Mouse (Mus musculus): Measurements from ENCODE around the gene Arhgef15. TPM values are rescaled to one million over a fixed set of nuclear protein-coding genes. Genes with fewer than 3 reads are reported as not detected.

Arhgef15 gene
- polyA plus RNA-seq, 1 experiment from 2014 or later: 13.1 TPM

GRCm38 (mm10) chr11:68914566-68914965 lies 42.7 kb downstream of the Arhgef15 start:
- no peak for ATAC-seq (replicated peaks; ENCODE audit: extremely low read depth, insufficient read depth, low FRiP score)
- Histone ChIP-seq H3K27ac (ENCODE audit: low read length) (no peak overlapping the region), H3K4me2 (ENCODE audit: low read depth, low read length) (no peak overlapping the region), H3K4me1 (ENCODE audit: control insufficient read depth, insufficient read depth, low read length) (no peaks in the 10 kb centered on the region), H3K27me3 (ENCODE audit: control insufficient read depth, insufficient read depth, low read length) (no peaks in the 10 kb centered on the region), H3K36me3 (ENCODE audit: control insufficient read depth, insufficient read depth) (no peaks in the 10 kb centered on the region), H3K9ac (ENCODE audit: low read length) (no peak overlapping the region), H3K9me3 (replicated peaks; ENCODE audit: control insufficient read depth, low read length) (no peaks in the 10 kb centered on the region), H3K4me3 (ENCODE audit: low read length) (no peak overlapping the region)
- WGBS: 87% methylated on average over 4 of the region's 4 CpGs

GRCm38 (mm10) chr11:68911531-68912177 lies 45.6 kb downstream of the Arhgef15 start:
- Histone ChIP-seq H3K27ac (ENCODE audit: low read length) (peak overlapping the region; percentile 69), H3K9ac (ENCODE audit: low read length) (no peak overlapping the region), H3K9me3 (replicated peaks; ENCODE audit: control insufficient read depth, low read length) (no peaks in the 10 kb centered on the region), H3K4me3 (ENCODE audit: low read length) (no peak overlapping the region), H3K4me2 (ENCODE audit: low read depth, low read length) (peak overlapping the region; percentile 23), H3K27me3 (ENCODE audit: control insufficient read depth, insufficient read depth, low read length) (no peaks in the 10 kb centered on the region), H3K4me1 (ENCODE audit: control insufficient read depth, insufficient read depth, low read length) (peaks cover 9% of the 10 kb centered on the region), H3K36me3 (ENCODE audit: control insufficient read depth, insufficient read depth) (no peaks in the 10 kb centered on the region)
- WGBS: 46% methylated on average over 14 of the region's 14 CpGs
- ATAC-seq (replicated peaks; ENCODE audit: extremely low read depth, insufficient read depth, low FRiP score): 0 out of 2 replicates have a peak, but pooled peaks have one; percentile 41

DNA sequence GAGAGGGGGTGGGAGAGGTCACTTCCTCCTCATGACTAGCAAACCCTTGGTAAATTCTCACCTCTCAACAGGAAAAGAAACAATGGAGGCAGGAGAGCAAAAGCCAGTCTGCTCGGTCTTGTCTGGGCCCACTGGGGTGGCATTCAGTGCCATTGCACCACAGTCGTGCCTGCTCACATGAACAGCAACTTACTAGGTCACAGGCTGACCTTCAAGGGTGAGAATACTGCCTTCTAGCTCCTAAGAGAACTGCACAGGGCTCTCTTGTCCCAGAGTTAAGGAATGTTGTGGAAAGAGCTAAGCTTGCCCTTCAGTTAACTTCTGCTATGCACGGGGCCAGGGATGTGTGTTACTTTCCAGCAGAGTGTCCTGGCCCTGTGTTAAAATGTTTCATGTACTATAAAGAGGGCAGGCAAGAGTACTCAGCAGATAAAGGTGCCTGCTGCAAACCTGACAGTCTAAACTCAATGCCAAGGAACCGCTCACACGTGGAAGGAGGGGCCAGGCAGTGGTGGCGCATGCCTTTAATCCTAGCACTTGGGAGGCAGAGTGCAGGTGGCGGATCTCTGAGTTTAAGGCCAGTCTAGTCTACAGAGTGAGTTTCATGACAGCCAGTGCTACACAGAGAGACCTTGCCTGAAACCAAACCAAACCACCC lies 48.3 kb downstream of the Arhgef15 start:
- Histone ChIP-seq H3K4me2 (ENCODE audit: low read depth, low read length) (no peak overlapping the region; the same call in 1 of the 2 replicates), H3K4me3 (ENCODE audit: low read length) (no peak overlapping the region), H3K9me3 (replicated peaks; ENCODE audit: control insufficient read depth, low read length) (no peaks in the 10 kb centered on the region), H3K4me1 (ENCODE audit: control insufficient read depth, insufficient read depth, low read length) (peaks cover 9% of the 10 kb centered on the region), H3K9ac (ENCODE audit: low read length) (peak overlapping the region; percentile 51), H3K27ac (ENCODE audit: low read length) (peak overlapping the region; percentile 76), H3K27me3 (ENCODE audit: control insufficient read depth, insufficient read depth, low read length) (no peaks in the 10 kb centered on the region), H3K36me3 (ENCODE audit: control insufficient read depth, insufficient read depth) (peaks cover 22% of the 10 kb centered on the region)
- peak; percentile 50 for ATAC-seq (replicated peaks; ENCODE audit: extremely low read depth, insufficient read depth, low FRiP score)
- 28% methylated on average over 7 of the region's 7 CpGs for WGBS

- Histone ChIP-seq H3K27me3 (ENCODE audit: control insufficient read depth, insufficient read depth, low read length) (no peaks in the 10 kb centered on the region), H3K4me3 (ENCODE audit: low read length) (no peak overlapping the region), H3K9me3 (replicated peaks; ENCODE audit: control insufficient read depth, low read length) (no peaks in the 10 kb centered on the region), H3K9ac (ENCODE audit: low read length) (no peak overlapping the region), H3K36me3 (ENCODE audit: control insufficient read depth, insufficient read depth) (peaks cover 34% of the 10 kb centered on the region), H3K27ac (ENCODE audit: low read length) (no peak overlapping the region), H3K4me1 (ENCODE audit: control insufficient read depth, insufficient read depth, low read length) (peaks cover 16% of the 10 kb centered on the region), H3K4me2 (ENCODE audit: low read depth, low read length) (no peak overlapping the region)
- 74% methylated on average over 3 of the region's 3 CpGs for WGBS
- no peak for ATAC-seq (replicated peaks; ENCODE audit: extremely low read depth, insufficient read depth, low FRiP score)
Observed at GRCm38 (mm10) chr11:68907251-68907650, 50.0 kb downstream of the Arhgef15 start.

- WGBS: 56% methylated on average over 4 of the region's 4 CpGs
- no peak overlapping the region for H3K9ac ChIP-seq (ENCODE audit: low read length)
- H3K4me3 ChIP-seq (ENCODE audit: low read length): no peak overlapping the region
- no peak for ATAC-seq (replicated peaks; ENCODE audit: extremely low read depth, insufficient read depth, low FRiP score)
- H3K27ac ChIP-seq (ENCODE audit: low read length): 0 out of 2 replicates have a peak overlapping the region, but pooled peaks have one; percentile 19
- H3K4me1 ChIP-seq (ENCODE audit: control insufficient read depth, insufficient read depth, low read length): peaks cover 16% of the 10 kb centered on the region
- no peak overlapping the region for H3K4me2 ChIP-seq (ENCODE audit: low read depth, low read length)
- H3K27me3 ChIP-seq (ENCODE audit: control insufficient read depth, insufficient read depth, low read length): no peaks in the 10 kb centered on the region
- H3K36me3 ChIP-seq (ENCODE audit: control insufficient read depth, insufficient read depth): peaks cover 34% of the 10 kb centered on the region
- H3K9me3 ChIP-seq (replicated peaks; ENCODE audit: control insufficient read depth, low read length): no peaks in the 10 kb centered on the region
Observed at GRCm38 (mm10) chr11:68906461-68906790, 50.9 kb downstream of the Arhgef15 start.

GRCm38 (mm10) chr11:68905665-68906460 lies 51.4 kb downstream of the Arhgef15 start:
- H3K4me3 ChIP-seq (ENCODE audit: low read length): no peak overlapping the region
- H3K4me1 ChIP-seq (ENCODE audit: control insufficient read depth, insufficient read depth, low read length): peaks cover 17% of the 10 kb centered on the region
- H3K27ac ChIP-seq (ENCODE audit: low read length): no peak overlapping the region

GRCm38 (mm10) chr11:68905138-68905531 lies 52.1 kb downstream of the Arhgef15 start:
- ATAC-seq (replicated peaks; ENCODE audit: extremely low read depth, insufficient read depth, low FRiP score): no peak
- H3K4me3 ChIP-seq (ENCODE audit: low read length): no peak overlapping the region
- H3K36me3 ChIP-seq (ENCODE audit: control insufficient read depth, insufficient read depth): peaks cover 34% of the 10 kb centered on the region
- no peak overlapping the region for H3K27ac ChIP-seq (ENCODE audit: low read length)
- H3K9ac ChIP-seq (ENCODE audit: low read length): no peak overlapping the region
- H3K4me1 ChIP-seq (ENCODE audit: control insufficient read depth, insufficient read depth, low read length): peaks cover 19% of the 10 kb centered on the region
- H3K4me2 ChIP-seq (ENCODE audit: low read depth, low read length): no peak overlapping the region
- H3K27me3 ChIP-seq (ENCODE audit: control insufficient read depth, insufficient read depth, low read length): peaks cover under 1% of the 10 kb centered on the region; the same call in 1 of the 2 replicates
- no peaks in the 10 kb centered on the region for H3K9me3 ChIP-seq (replicated peaks; ENCODE audit: control insufficient read depth, low read length)
- WGBS: 83% methylated on average over 3 of the region's 3 CpGs

More at GRCm38 (mm10) chr11:68905665-68906460, 51.4 kb downstream of the Arhgef15 start:
- Histone ChIP-seq H3K27me3 (ENCODE audit: control insufficient read depth, insufficient read depth, low read length) (no peaks in the 10 kb centered on the region), H3K4me2 (ENCODE audit: low read depth, low read length) (no peak overlapping the region), H3K9me3 (replicated peaks; ENCODE audit: control insufficient read depth, low read length) (no peaks in the 10 kb centered on the region), H3K9ac (ENCODE audit: low read length) (no peak overlapping the region), H3K36me3 (ENCODE audit: control insufficient read depth, insufficient read depth) (peaks cover 34% of the 10 kb centered on the region)
- ATAC-seq (replicated peaks; ENCODE audit: extremely low read depth, insufficient read depth, low FRiP score): no peak
- WGBS: 87% methylated on average over 9 of the region's 9 CpGs

DNA sequence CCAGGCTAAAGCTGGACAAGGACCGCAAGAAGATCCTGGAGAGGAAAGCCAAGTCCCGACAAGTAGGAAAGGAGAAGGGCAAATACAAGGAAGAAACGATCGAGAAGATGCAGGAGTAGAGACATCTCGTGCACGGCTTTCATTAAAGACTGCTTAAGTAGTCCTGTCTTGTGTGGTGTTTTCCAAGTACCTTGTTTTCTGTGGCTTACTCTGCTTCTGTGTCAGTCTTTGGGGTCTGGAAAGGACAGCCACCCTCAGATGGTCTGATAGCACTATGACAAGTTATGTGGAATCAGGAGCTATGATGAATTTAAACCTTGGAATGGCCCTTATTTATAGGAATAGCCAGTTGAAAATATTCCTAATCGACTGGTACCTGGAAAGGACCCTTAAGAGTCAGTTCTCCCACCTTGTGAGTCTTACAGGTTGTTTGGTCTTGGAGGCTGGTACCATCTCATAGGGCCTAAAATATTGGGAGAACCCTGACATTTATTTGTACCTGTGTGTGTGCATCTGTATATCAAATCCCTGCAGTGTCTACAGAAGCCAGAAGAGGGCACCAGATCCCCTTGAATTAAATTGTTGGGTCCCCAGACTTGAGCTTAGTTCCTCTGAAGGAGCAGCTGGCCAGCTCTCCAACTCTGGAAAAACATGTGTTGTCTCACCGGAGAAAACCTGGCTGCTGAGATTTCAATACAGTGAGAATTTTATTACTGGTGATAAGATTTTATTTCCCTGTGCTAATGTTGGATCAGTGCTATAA lies 52.7 kb downstream of the Arhgef15 start:
- 78% methylated on average over 8 of the region's 8 CpGs for WGBS

More for the DNA sequence above, 52.7 kb downstream of the Arhgef15 start:
- no peak overlapping the region for H3K27ac ChIP-seq (ENCODE audit: low read length)
- no peaks in the 10 kb centered on the region for H3K9me3 ChIP-seq (replicated peaks; ENCODE audit: control insufficient read depth, low read length)
- no peak overlapping the region for H3K9ac ChIP-seq (ENCODE audit: low read length)
- H3K27me3 ChIP-seq (ENCODE audit: control insufficient read depth, insufficient read depth, low read length): peaks cover 3% of the 10 kb centered on the region; the same call in 1 of the 2 replicates
- no peak overlapping the region for H3K4me3 ChIP-seq (ENCODE audit: low read length)
- peaks cover 19% of the 10 kb centered on the region for H3K4me1 ChIP-seq (ENCODE audit: control insufficient read depth, insufficient read depth, low read length)
- H3K36me3 ChIP-seq (ENCODE audit: control insufficient read depth, insufficient read depth): peaks cover 34% of the 10 kb centered on the region
- ATAC-seq (replicated peaks; ENCODE audit: extremely low read depth, insufficient read depth, low FRiP score): no peak
- no peak overlapping the region for H3K4me2 ChIP-seq (ENCODE audit: low read depth, low read length)
